Comparison of ENCODE assay signal across 8 mouse cellular contexts in genomic region chr7:144469908-144470544, GRCm38 (mm10). TPM values are rescaled to one million over a fixed set of nuclear protein-coding genes. Genes with fewer than 3 reads are reported as not detected.
DNase-seq lines count a peak whose midpoint lies in the region; ATAC-seq and TF ChIP-seq lines count a peak whose summit lies in the region.

No protein-coding gene starts in this region.

- no peaks in the 10 kb centered on the region for H3K27me3 ChIP-seq in hindbrain, embryonic 10.5 days (ENCODE audit: insufficient read depth, poor library complexity, severe bottlenecking)
- no peaks in the 10 kb centered on the region for H3K27me3 ChIP-seq in liver, embryonic 16.5 days (ENCODE audit: control insufficient read depth, insufficient read depth, low read depth, low read length)
- H3K27me3 ChIP-seq in small intestine, adult 2 months (ENCODE audit: control insufficient read depth, insufficient read depth, low read length): no peaks in the 10 kb centered on the region

- DNase-seq in left cerebral cortex, adult 2 months (ENCODE audit: extremely low spot score in 1 of 2, low spot score in 2 of 2): peak in 1 of 2 experiments; percentile 22
- DNase-seq in left cerebral cortex, postnatal 25 days (ENCODE audit: low spot score in 2 of 2): no peak
- peak; percentile 31 for DNase-seq in hindbrain, embryonic 10.5 days (ENCODE audit: low spot score)
- DNase-seq in left cerebral cortex, adult 11 months (ENCODE audit: low spot score): no peak
- no peak for DNase-seq in left cerebral cortex, postnatal 36 days (ENCODE audit: low spot score in 2 of 2)

- no peak for ATAC-seq in liver, embryonic 16.5 days (ENCODE audit: low read depth)

- intact Hi-C loops in left cerebral cortex, adult 2 months (cut with DNase I): loop anchor here (5.0 to 10.0 kb wide), 2 partner anchors 442 to 635 kb away; no protein-coding TSS in a partner anchor
- intact Hi-C loops in left cerebral cortex, postnatal 25 days (cut with DNase I): no loop called here
- intact Hi-C loops in left cerebral cortex, postnatal 36 days (cut with DNase I): no loop called here

- peak overlapping the region; percentile 86 for H3K9ac ChIP-seq in liver, embryonic 16.5 days (ENCODE audit: low read depth, low read length)

- H3K4me2 ChIP-seq in liver, embryonic 16.5 days (ENCODE audit: low read depth, low read length): peak overlapping the region; percentile 88

- no peaks in the 10 kb centered on the region for H3K9me3 ChIP-seq in hindbrain, embryonic 10.5 days
- no peaks in the 10 kb centered on the region for H3K9me3 ChIP-seq in liver, embryonic 16.5 days (replicated peaks; ENCODE audit: control insufficient read depth, low read length)

- peak overlapping the region; percentile 92 for H3K27ac ChIP-seq in left cerebral cortex, adult 2 months
- peak overlapping the region; percentile 58; the same call in 1 of the 2 replicates for H3K27ac ChIP-seq in cortical plate, adult 2 months (ENCODE audit: insufficient read depth, low read length)
- H3K27ac ChIP-seq in hindbrain, embryonic 10.5 days: peak overlapping the region; percentile 91
- peak overlapping the region; percentile 70 for H3K27ac ChIP-seq in liver, embryonic 16.5 days (ENCODE audit: low read length)
- peak overlapping the region; percentile 75 for H3K27ac ChIP-seq in small intestine, adult 2 months (ENCODE audit: insufficient read depth, low read depth, low read length)

- H3K4me1 ChIP-seq in cortical plate, adult 2 months (ENCODE audit: control insufficient read depth, insufficient read depth, low read length): peaks cover 9% of the 10 kb centered on the region
- H3K4me1 ChIP-seq in hindbrain, embryonic 10.5 days (replicated peaks): peaks cover 20% of the 10 kb centered on the region
- H3K4me1 ChIP-seq in liver, embryonic 16.5 days (ENCODE audit: control insufficient read depth, low read depth, low read length): peaks cover 16% of the 10 kb centered on the region
- H3K4me1 ChIP-seq in small intestine, adult 2 months (ENCODE audit: control insufficient read depth, insufficient read depth, insufficient read length, low read length): peaks cover 16% of the 10 kb centered on the region; the same call in 1 of the 2 replicates

- peak overlapping the region; percentile 88 for H3K4me3 ChIP-seq in left cerebral cortex, adult 2 months
- peak overlapping the region; percentile 91 for H3K4me3 ChIP-seq in cortical plate, adult 2 months (ENCODE audit: insufficient read depth, low read length)
- H3K4me3 ChIP-seq in hindbrain, embryonic 10.5 days: peak overlapping the region; percentile 76
- H3K4me3 ChIP-seq in liver, embryonic 16.5 days (ENCODE audit: low read depth, low read length): peak overlapping the region; percentile 85
- H3K4me3 ChIP-seq in small intestine, adult 2 months (ENCODE audit: low read depth, low read length): peak overlapping the region; percentile 88

- TF ChIP-seq CTCF in left cerebral cortex, adult 2 months (IDR thresholded peaks at IDR 0.05): no peak
- no peak for TF ChIP-seq CTCF in cortical plate, adult 2 months (IDR thresholded peaks at IDR 0.05; ENCODE audit: extremely low read depth, insufficient read depth, low read length)
- no peak for TF ChIP-seq CTCF in small intestine, adult 2 months (IDR thresholded peaks at IDR 0.05; ENCODE audit: extremely low read depth, insufficient read length, insufficient replicate concordance, low read depth, low read length)

- 1% methylated on average over 31 of the region's 31 CpGs for WGBS in hindbrain, embryonic 10.5 days
- 11% methylated on average over 31 of the region's 31 CpGs for WGBS in liver, embryonic 16.5 days (ENCODE audit: insufficient replicate concordance)
- WGBS in small intestine, adult 2 months: 5% methylated on average over 31 of the region's 31 CpGs

- H3K36me3 ChIP-seq in hindbrain, embryonic 10.5 days: peaks cover 27% of the 10 kb centered on the region
- no peaks in the 10 kb centered on the region; the same call in 1 of the 2 replicates for H3K36me3 ChIP-seq in liver, embryonic 16.5 days (ENCODE audit: control insufficient read depth, insufficient read depth)
- H3K36me3 ChIP-seq in small intestine, adult 2 months (ENCODE audit: control insufficient read depth, insufficient read depth, low read length): peaks cover 7% of the 10 kb centered on the region

- TF ChIP-seq POLR2A in cortical plate, adult 2 months (IDR thresholded peaks at IDR 0.05; ENCODE audit: extremely low read depth, insufficient read depth, low read length): no peak
- no peak for TF ChIP-seq POLR2A in small intestine, adult 2 months (IDR thresholded peaks at IDR 0.05; ENCODE audit: low read depth, low read length)

RNA-seq across cellular contexts. Expression of gene Cttn, which starts 0.8 kb away (rescaled TPM):
- total RNA-seq in left cerebral cortex, adult 2 months (2021): 100 to 1,000 TPM; 103 to 107 TPM
- 100 to 1,000 TPM; 102 to 103 TPM for total RNA-seq in left cerebral cortex, postnatal 25 days (2021)
- 146 and 147 TPM in 2 replicates for polyA plus RNA-seq in cortical plate, adult 2 months (2012; rRNA removed)
- polyA plus RNA-seq in hindbrain, embryonic 10.5 days (2016; fragmentation: Nextera tagmentation; extraction: Ambion mirVana): 205 and 210 TPM in 2 replicates
- 33.7 and 34.1 TPM in 2 replicates for polyA plus RNA-seq in liver, embryonic 16.5 days (2015; fragmentation: Nextera tagmentation; extraction: Ambion mirVana)
- polyA plus RNA-seq in small intestine, adult 2 months (2012; rRNA removed): 54.3 and 127 TPM in 2 replicates
- total RNA-seq in left cerebral cortex, postnatal 36 days (2021): 100 to 1,000 TPM; 111 to 112 TPM
